Mouse (Mus musculus): Measurements from ENCODE around the gene Igfbp1. TPM values are rescaled to one million over a fixed set of nuclear protein-coding genes. Genes with fewer than 3 reads are reported as not detected.

Gene Igfbp1
- polyA plus RNA-seq, 1 experiment from 2014 or later: 0.25 TPM

DNA sequence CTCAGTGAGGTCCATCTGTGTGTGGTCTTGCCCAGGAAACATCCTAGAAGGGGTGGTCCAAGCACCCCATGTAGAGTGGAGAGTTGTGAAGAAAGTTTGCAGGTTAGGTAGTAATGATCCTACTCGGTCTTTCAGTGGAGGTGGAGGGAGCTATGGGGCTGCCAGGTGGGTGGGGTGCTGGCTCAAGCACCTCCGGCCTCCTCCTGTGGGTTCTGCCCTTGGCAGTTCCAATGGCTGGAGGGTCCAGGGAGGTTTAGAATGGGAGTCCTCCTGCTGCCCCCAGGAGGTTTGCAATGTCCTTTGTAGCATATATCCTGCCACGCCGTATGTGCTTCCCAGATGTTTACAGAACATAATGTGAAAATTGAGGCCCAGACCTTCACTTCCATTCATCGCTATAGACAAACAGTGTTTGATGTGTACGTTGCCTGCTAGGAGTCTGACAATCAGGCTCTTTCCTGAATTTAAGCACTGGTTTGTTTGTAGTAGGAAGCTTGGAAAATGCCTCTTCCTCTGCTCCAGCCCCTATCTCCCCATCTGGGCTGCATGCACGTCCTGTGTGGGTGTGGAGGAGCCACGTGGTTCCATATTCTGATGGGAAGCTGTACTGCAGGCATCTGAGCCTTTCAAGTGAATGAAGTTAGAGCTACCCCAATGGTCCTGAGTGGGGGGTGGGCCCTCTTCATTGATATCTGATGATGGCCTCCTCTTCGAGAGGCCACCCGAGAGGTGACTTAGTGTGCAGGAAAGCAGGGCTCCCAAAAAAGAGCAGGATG lies 1.1 kb downstream of the Igfbp1 start:
- H3K27ac ChIP-seq (replicated peaks): peak overlapping the region; percentile 77

DNA sequence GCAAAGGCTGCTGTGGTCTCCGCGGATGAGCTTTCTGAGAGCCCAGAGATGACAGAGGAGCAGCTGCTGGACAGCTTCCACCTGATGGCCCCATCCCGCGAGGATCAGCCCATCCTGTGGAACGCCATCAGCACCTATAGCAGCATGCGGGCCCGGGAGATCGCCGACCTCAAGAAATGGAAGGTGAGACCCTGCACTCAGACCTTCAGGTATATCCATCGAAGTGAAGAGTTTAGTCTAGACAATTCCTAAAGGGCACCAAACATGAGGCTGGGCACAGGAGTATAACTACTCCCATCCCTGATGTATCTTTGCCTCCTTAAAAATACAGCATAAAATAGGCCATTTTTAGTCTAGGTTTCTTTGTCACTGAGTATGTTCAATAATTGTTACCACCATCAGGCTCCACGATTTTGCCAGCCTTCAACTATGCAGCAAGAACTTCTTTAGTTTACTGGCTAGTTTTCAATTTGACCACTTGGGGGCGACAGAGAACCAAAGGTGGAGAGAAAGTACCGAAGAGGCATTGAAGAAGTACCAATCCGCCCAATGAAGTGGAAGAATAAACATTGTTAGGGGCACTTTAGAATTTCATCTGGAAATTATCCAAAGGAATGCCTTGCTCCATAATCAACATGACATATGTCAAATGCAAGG lies 2.3 kb downstream of the Igfbp1 start:
- peak; percentile 25 for DNase-seq (ENCODE audit: low spot score)
- H3K4me3 ChIP-seq: no peak overlapping the region
- H3K27me3 ChIP-seq (ENCODE audit: low read depth, poor library complexity, severe bottlenecking): no peaks in the 10 kb centered on the region
- peaks cover 29% of the 10 kb centered on the region for H3K4me1 ChIP-seq
- 61% methylated on average over 14 of the region's 14 CpGs for WGBS
- no peaks in the 10 kb centered on the region for H3K36me3 ChIP-seq
- H3K27ac ChIP-seq (replicated peaks): no peak overlapping the region
- no peaks in the 10 kb centered on the region; the same call in 1 of the 2 replicates for H3K9me3 ChIP-seq (replicated peaks)

More for the DNA sequence above, 1.1 kb downstream of the Igfbp1 start:
- Histone ChIP-seq H3K27me3 (ENCODE audit: low read depth, poor library complexity, severe bottlenecking) (no peaks in the 10 kb centered on the region), H3K9me3 (replicated peaks) (no peaks in the 10 kb centered on the region; the same call in 1 of the 2 replicates), H3K4me1 (peaks cover 29% of the 10 kb centered on the region), H3K4me3 (no peak overlapping the region), H3K36me3 (no peaks in the 10 kb centered on the region)
- no peak for DNase-seq (ENCODE audit: low spot score)
- 83% methylated on average over 10 of the region's 10 CpGs for WGBS

DNA sequence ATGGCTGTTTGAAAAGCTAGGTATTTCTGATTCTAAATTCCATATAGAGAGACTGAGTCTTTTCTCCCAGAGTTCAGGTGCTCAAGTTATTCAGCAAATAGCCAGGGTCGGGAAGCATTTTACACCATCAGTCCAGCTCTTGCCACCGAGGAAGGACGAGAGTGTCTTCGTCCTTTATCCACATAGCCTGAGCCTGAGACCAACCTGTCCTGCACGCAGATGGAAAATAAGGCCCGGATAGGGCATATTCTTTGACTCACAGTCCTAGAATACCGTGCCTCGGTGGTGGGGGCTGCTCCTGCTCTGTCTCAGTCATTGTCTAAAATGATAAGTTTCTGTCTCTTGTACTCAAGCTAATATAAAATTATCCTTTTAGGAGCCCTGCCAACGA lies 2.8 kb downstream of the Igfbp1 start:
- no peaks in the 10 kb centered on the region for H3K36me3 ChIP-seq
- 86% methylated on average over 9 of the region's 9 CpGs for WGBS
- no peak overlapping the region for H3K4me3 ChIP-seq
- no peak overlapping the region for H3K27ac ChIP-seq (replicated peaks)
- no peaks in the 10 kb centered on the region for H3K9me3 ChIP-seq (replicated peaks)
- DNase-seq (ENCODE audit: low spot score): no peak
- H3K27me3 ChIP-seq (ENCODE audit: low read depth, poor library complexity, severe bottlenecking): no peaks in the 10 kb centered on the region
- peaks cover 30% of the 10 kb centered on the region for H3K4me1 ChIP-seq

DNA sequence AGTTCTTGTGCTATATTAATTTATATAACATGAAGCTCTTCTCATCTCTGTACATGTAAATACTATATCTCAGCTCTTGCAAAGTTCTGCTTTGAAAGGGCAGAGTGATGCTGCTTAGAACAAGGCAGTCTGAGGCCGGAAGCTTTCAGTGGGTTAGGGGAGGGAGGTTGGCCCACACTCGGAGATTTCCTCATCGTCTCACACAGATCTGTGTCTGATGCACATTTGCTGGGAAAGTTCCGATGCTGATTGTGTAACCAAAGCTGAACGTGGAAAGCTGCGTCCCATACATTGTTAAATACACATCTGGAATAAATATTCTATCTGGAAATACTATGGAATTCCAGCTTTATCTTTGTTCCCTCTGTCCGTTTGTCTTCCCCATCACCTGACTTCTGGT lies 4.6 kb downstream of the Igfbp1 start:
- no peak overlapping the region for H3K27ac ChIP-seq (replicated peaks)
- no peaks in the 10 kb centered on the region for H3K27me3 ChIP-seq (ENCODE audit: low read depth, poor library complexity, severe bottlenecking)
- no peaks in the 10 kb centered on the region for H3K36me3 ChIP-seq
- peaks cover 19% of the 10 kb centered on the region for H3K4me1 ChIP-seq
- H3K4me3 ChIP-seq: no peak overlapping the region
- WGBS: 84% methylated on average over 7 of the region's 7 CpGs
- H3K9me3 ChIP-seq (replicated peaks): no peaks in the 10 kb centered on the region
- no peak for DNase-seq (ENCODE audit: low spot score)

DNA sequence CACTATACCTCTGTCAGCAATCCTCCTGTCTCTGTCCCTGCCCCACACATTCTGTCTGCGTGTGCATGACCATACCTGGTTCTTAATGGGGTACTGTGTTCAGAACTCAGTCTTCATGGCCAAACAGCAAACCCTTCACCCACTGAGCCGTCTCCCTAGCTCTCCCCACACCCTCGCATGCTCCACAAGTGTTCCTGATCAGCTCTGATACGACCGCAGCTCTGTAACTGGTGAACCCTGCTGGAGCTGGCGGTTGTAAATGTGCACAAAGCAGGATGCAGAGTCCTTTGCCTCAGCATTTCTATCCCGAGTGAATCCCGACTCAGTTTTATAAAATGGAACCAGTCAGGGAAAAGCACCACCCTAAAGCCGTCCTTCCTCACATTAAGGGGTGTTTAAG lies 6.3 kb downstream of the Igfbp1 start:
- Histone ChIP-seq H3K27ac (replicated peaks) (no peak overlapping the region), H3K4me3 (no peak overlapping the region), H3K4me1 (0 out of 2 replicates have a peak, but pooled peaks cover 5% of the 10 kb centered on the region), H3K27me3 (ENCODE audit: low read depth, poor library complexity, severe bottlenecking) (no peaks in the 10 kb centered on the region), H3K36me3 (no peaks in the 10 kb centered on the region), H3K9me3 (replicated peaks) (no peaks in the 10 kb centered on the region)
- no peak for DNase-seq (ENCODE audit: low spot score)
- WGBS: 92% methylated on average over 9 of the region's 9 CpGs

GRCm38 (mm10) chr11:7210343-7210742 lies 12.8 kb downstream of the Igfbp1 start:
- Histone ChIP-seq H3K4me1 (peaks cover 40% of the 10 kb centered on the region), H3K27ac (replicated peaks) (no peak overlapping the region), H3K4me3 (no peak overlapping the region), H3K36me3 (no peaks in the 10 kb centered on the region), H3K27me3 (ENCODE audit: low read depth, poor library complexity, severe bottlenecking) (peaks cover 49% of the 10 kb centered on the region), H3K9me3 (replicated peaks) (no peaks in the 10 kb centered on the region)
- DNase-seq (ENCODE audit: low spot score): peak; percentile 77
- 22% methylated on average over 6 of the region's 6 CpGs for WGBS

- WGBS: 50% methylated on average over 9 of the region's 9 CpGs
- Histone ChIP-seq H3K27ac (replicated peaks) (no peak overlapping the region), H3K4me3 (no peak overlapping the region), H3K27me3 (ENCODE audit: low read depth, poor library complexity, severe bottlenecking) (peaks cover 52% of the 10 kb centered on the region), H3K4me1 (peaks cover 36% of the 10 kb centered on the region), H3K9me3 (replicated peaks) (no peaks in the 10 kb centered on the region), H3K36me3 (no peaks in the 10 kb centered on the region)
- no peak for DNase-seq (ENCODE audit: low spot score)
These were observed 13.6 kb downstream of the Igfbp1 start for GRCm38 (mm10) chr11:7211211-7211610.

GRCm38 (mm10) chr11:7212126-7212798 lies 14.7 kb downstream of the Igfbp1 start:
- peak; percentile 22 for DNase-seq (ENCODE audit: low spot score)
- Histone ChIP-seq H3K4me1 (peaks cover 36% of the 10 kb centered on the region), H3K9me3 (replicated peaks) (no peaks in the 10 kb centered on the region), H3K27ac (replicated peaks) (no peak overlapping the region), H3K4me3 (peak overlapping the region; percentile 74), H3K27me3 (ENCODE audit: low read depth, poor library complexity, severe bottlenecking) (peaks cover 52% of the 10 kb centered on the region), H3K36me3 (no peaks in the 10 kb centered on the region)
- WGBS: 23% methylated on average over 17 of the region's 17 CpGs

- DNase-seq (ENCODE audit: low spot score): no peak
- H3K9me3 ChIP-seq (replicated peaks): no peaks in the 10 kb centered on the region
- H3K36me3 ChIP-seq: no peaks in the 10 kb centered on the region
- peaks cover 36% of the 10 kb centered on the region for H3K4me1 ChIP-seq
- H3K27ac ChIP-seq (replicated peaks): peak overlapping the region; percentile 84
- peaks cover 52% of the 10 kb centered on the region for H3K27me3 ChIP-seq (ENCODE audit: low read depth, poor library complexity, severe bottlenecking)
- 2% methylated on average over 19 of the region's 19 CpGs for WGBS
- peak overlapping the region; percentile 74 for H3K4me3 ChIP-seq
These were observed 15.5 kb downstream of the Igfbp1 start for GRCm38 (mm10) chr11:7213161-7213500.

GRCm38 (mm10) chr11:7213501-7214341 lies 16.1 kb downstream of the Igfbp1 start, which contains the start of gene Igfbp3:
Igfbp3 (minus strand) TSS chr11:7213923.
- H3K9me3 ChIP-seq (replicated peaks): no peaks in the 10 kb centered on the region
- WGBS: under 1% methylated on average over 104 of the region's 104 CpGs
- peak within 1 kb of the TSS; percentile 74 for H3K4me3 ChIP-seq
- H3K4me1 ChIP-seq: peaks cover 36% of the 10 kb centered on the region
- DNase-seq (ENCODE audit: low spot score): peak; percentile 70
- peak within 1 kb of the TSS; percentile 84 for H3K27ac ChIP-seq (replicated peaks)
- no peaks in the 10 kb centered on the region for H3K36me3 ChIP-seq
- H3K27me3 ChIP-seq (ENCODE audit: low read depth, poor library complexity, severe bottlenecking): peaks cover 52% of the 10 kb centered on the region

DNA sequence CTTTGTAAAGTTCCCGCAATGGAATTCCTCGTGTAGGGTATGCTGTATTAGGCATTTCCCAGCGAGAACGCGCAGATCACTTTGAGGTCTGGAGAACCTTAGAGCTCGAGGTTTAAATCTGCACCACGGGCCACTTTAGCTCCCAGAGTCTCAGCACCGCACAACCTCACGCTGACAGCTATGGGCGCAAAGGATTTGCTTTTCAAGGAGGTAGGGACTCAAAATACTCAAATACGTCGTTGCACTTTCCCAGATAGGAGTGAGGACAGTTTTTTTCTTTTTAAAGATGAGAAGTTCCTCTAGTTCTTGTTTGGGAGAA lies 16.7 kb downstream of the Igfbp1 start:
- DNase-seq (ENCODE audit: low spot score): no peak
- Histone ChIP-seq H3K9me3 (replicated peaks) (no peaks in the 10 kb centered on the region), H3K27ac (replicated peaks) (no peak overlapping the region), H3K36me3 (no peaks in the 10 kb centered on the region), H3K4me3 (peak overlapping the region; percentile 74), H3K27me3 (ENCODE audit: low read depth, poor library complexity, severe bottlenecking) (peaks cover 52% of the 10 kb centered on the region), H3K4me1 (peaks cover 36% of the 10 kb centered on the region)
- under 1% methylated on average over 12 of the region's 12 CpGs for WGBS

DNA sequence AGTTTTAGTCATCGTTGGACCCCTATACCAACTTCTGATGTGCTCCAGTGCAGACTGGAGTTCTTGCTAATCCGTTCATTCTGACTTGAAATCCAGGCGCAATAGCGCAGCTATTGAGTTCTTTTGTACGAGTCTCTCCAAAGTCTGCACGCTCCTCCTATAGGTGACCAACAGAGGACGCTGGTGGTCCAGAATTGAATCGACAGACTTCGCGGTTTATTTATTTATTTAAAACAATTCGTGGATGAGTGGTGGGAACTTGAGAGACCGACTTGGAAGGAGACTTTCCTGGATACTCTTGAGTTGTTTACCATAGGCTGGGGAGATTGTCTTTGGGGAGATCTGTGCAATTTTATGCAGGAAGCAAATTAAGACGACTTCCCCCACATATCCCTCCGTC lies 17.2 kb downstream of the Igfbp1 start:
- H3K27me3 ChIP-seq (ENCODE audit: low read depth, poor library complexity, severe bottlenecking): peaks cover 52% of the 10 kb centered on the region
- H3K4me1 ChIP-seq: peaks cover 36% of the 10 kb centered on the region
- DNase-seq (ENCODE audit: low spot score): peak; percentile 65
- H3K4me3 ChIP-seq: peak overlapping the region; percentile 74
- WGBS: 8% methylated on average over 14 of the region's 14 CpGs
- H3K36me3 ChIP-seq: no peaks in the 10 kb centered on the region
- H3K9me3 ChIP-seq (replicated peaks): no peaks in the 10 kb centered on the region
- H3K27ac ChIP-seq (replicated peaks): no peak overlapping the region

Data from midbrain, embryonic 10.5 days (tissue).